Mouse (Mus musculus) left cerebral cortex, postnatal 4 days (tissue): ENCODE measurements around the gene Rpl31. TPM values are rescaled to one million over a fixed set of nuclear protein-coding genes. Genes with fewer than 3 reads are reported as not detected.

Source experiments
- DNase-seq: peaks from one replicate; pipeline ENCODE4 v3.0.0-alpha.2; 2022
- intact Hi-C: fragments of 180-260 bp; cut with DNase I; formaldehyde crosslinking; loops from one replicate; pipeline ENCODE4 v1.15.1; 2025
- total RNA-seq, 2 experiments: library from RNA; stranded (reverse); gene quantifications; 2 replicates each; pipeline ENCODE4 v1.2.3; 2021

Rpl31 gene
- total RNA-seq, 2 experiments from 2014 or later: 682 to 756 TPM

DNA sequence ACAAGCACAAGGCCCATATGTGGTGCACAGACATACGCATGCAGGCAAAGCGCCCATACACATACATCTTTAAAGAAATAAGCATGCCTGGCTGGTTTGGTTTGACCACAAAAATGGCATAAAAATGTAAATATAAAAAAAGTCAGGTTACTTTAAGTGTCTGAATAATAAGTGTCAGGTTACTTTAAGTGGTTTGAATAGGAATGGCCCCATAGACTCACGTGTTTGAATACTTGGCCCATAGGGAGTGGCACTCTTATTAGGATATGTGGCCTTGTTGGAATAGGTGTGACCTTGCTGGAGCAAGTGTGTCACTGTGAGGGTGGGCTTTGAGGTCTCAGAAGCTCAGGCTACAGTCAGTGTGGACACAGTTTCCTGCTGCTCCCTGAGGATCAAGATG, 27.0 kb downstream of the Rpl31 start:
- intact Hi-C loops: loop anchor here (5.0 kb wide), 1 partner anchor 128 kb away; no protein-coding TSS in a partner anchor
- DNase-seq: no peak

DNA sequence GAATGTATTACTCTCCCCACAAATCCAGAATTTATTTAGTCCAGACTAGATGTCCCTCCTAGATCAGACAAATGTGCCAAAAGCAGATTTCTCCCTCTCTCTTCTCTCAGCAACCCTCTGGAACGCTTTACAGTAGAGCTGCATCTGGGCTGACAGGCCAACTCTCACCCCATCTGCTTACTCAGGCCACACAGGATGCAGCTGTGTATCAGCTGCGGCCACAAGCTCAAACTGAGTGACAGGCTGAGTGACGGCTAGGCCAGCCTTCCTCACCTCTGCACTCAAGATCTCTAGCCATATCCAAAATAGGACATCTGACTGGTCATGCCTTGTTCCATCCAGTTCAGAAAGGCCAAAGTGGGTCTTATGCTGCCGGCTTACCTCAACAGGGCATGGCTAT, 28.7 kb downstream of the Rpl31 start:
- DNase-seq: no peak
- intact Hi-C loops: no loop called here

DNA sequence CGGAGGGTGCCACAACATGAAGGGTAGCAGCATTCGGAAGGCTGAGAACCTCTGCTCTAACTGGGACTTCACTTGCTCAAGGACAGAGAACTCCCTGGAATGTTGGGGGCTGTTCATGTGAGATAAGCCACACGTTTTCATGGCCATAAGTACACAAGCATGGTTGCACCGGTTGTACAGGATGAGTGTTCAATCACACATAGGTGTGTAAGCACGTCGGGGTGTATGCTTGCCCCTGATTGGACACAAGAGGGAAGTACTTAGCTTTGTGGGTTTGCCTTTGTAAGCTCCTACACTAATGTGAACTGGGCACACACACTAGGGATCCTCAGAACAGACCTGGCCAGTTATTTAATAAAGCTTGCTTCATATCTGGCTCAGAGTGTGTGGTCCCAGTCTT, 30.6 kb downstream of the Rpl31 start:
- DNase-seq: no peak
- intact Hi-C loops: no loop called here

DNA sequence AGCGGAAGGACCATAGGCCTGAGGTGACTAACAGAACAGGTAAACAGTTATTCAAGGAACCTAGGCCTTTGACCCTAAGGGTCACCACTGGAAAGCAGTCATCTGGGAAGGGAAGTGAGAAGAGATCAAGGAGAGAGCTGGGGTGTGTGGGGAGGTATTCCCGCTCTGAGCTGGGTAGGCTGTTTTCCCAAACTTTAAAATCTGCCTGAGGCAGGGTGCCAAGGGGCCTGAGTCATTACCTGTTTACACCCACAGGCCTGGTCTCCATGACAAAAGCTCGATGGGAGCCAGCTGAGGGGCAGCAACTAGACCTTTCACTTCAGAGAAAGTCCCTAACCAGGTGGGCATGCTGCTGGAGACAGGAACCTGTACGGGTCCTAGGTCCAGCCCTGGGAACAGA, 31.6 kb downstream of the Rpl31 start:
- DNase-seq: no peak
- intact Hi-C loops: no loop called here

DNA sequence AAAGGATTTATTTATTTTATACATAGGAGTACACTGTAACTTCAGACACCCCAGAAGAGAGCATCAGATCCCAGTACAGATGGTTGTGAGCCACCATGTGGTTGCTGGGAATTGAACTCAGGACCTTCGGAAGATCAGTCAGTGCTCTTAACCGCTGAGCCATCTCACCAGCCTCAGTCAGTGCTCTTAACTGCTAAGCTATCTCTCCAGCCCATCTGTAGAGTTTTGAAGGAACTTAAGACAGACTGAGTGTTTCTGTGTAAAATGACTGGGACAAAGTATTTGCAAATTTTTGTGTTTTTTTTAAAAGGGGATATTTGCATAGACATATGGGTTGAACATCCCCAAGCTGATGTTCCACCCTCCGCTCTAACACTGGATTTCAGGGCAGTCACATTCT, 32.5 kb downstream of the Rpl31 start:
- intact Hi-C loops: no loop called here
- no peak for DNase-seq

DNA sequence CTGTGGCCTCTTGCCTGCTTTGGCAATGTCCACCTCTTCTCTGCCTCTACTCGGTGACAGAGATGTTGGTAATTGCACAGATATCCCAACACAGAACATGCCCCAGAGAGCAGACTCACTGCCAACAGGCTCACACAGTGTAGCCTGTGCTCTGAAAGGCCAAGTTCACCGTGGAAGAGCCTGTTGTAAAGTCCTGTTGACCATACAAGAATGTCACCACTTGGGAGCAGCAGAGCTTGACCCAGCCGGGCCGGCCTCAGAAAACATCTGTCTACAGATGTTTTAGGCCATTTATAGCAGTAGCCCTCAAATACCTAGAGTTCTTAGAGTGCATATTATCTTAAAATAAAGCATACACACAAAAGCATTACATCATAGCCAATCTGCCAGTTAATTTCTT, 39.5 kb downstream of the Rpl31 start:
- DNase-seq: no peak
- intact Hi-C loops: no loop called here

DNA sequence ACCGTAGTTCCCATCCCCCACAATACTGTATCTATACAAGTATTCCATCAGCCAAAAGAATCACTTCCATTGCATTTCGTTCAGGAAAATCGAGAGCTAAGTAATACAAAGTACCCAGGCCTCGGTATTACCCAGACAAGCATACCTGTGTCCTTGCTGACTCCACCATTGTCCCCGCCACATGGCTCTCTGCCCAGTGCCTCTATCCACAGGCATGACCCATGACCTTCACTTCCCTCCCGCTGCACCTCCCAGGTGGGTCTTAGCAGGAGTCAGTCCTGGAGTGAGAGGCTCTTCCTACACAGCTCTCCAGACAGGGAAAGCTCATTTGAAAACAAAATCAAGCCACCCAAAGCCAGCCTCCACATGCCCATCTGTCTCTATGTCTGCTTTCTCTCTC, 40.5 kb downstream of the Rpl31 start:
- no peak for DNase-seq
- intact Hi-C loops: no loop called here

DNA sequence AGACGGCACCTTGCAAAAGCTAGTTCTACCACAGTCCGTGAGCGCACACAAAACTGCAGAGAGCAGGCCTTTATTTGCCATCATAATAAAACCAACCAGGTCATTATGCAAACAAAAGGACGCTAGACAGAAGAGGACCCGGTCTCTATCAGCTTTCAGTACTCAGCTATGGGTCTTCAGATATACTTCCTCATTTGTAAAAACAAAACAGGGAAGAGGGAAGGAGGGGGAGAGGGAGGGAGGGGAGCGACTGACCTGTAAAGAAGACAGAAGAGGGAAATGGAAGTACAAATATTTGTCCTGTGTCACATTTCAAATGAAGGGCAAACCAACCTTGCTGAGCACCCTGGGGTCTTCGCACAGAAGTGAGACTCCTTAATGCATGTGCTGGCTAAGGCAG, 41.0 kb downstream of the Rpl31 start:
- DNase-seq: no peak
- intact Hi-C loops: no loop called here

DNA sequence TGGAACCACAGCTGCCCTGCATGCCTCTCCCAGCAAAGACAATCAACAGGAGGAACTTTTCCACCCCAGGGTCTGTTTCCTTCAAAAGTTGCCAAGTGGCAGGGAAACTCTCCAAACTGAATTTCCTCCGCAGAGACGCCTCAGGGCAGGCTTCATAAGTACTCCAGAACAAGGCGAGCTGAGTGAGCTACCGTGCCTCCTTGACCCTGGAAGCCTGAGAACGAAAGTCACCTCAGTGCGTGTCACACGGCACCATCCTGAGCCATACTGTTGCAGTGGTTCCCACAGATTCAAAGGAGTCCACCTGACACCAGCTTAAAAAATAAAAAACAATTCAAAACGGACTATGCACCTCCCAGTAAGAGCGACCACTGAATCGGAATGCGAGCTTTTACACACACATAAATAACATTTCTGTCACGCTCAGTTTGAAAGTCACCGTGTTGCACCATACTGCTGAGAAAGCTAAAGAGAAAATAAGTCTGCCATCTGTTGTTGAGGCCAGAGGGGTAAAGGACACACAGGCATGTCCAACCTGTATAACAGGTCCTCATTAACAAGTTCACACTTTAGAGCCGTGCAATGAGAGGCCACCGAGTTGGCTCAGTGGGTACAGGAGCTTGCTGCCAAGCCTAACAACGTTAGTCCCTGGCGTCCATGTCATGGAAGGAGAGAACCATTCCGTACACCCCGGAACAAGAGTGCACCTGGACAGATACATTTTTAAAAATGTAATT, 42.6 kb downstream of the Rpl31 start:
- no peak for DNase-seq
- intact Hi-C loops: no loop called here

DNA sequence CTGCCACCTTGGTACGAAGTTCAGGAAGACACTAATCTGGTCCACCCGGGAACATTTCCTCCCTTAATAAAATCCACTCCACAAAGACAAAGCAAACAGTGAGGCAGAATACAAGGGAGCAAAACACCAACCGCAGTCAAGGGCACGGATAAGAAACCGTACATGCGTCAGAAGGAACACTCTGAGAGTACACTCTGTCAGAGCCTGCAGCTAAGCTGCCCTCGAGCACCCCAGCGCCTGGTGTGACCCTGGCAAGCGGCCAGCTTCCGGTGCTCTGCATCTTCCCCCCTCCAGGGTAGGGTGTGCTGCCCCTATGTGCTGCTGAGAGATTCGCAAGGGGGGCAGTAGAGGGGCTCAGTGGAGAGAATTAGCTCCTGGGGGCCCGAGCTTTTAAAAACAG, 50.2 kb downstream of the Rpl31 start:
- peak; percentile 52 for DNase-seq
- intact Hi-C loops: no loop called here

DNA sequence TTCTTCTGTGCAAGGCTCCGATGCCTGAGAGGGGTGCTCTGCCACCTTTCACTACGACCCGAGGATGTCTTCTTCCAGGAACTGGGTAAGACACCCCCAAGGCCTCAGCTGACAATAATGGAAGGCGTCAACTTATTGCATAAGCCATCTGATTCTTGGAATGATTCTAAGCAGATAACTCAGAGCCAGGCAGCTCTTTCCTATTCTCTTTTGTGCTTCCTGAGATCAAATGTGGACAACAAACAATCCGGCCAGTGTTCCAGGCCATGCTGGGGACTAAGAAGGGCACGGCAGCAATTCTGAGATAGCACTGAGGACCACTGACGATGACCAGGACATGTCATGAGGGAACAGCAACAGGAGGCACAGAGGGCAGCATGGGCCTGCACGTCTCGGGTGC, 51.2 kb downstream of the Rpl31 start:
- intact Hi-C loops: no loop called here
- no peak for DNase-seq

DNA sequence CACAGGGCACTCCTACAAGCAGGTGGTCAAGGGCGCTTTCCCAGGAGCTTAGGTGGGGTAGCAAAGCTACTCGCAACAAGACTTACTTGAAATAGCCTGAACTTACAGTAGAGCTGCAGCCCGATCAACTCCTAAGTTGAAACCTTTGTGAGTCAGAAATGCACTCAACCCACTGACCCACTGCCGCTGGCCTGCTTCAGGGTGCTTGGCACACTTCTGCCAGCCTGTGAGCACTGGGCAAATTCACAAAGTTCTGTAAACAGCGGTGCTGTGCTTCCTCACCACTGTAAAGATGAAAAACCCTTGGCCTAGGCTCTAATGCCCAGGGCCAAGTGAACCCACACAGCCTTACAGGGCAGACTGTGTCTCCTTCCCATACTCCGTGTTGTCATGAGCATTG, 53.3 kb downstream of the Rpl31 start:
- no peak for DNase-seq
- intact Hi-C loops: no loop called here

Other genes starting within 250 kb of the Rpl31 start
- gene Npas2, start 174.1 kb upstream of the Rpl31 start, total RNA-seq: 10 to 100 TPM; 36.5 to 38.2 TPM
- gene Tbc1d8, start 110.9 kb downstream of the Rpl31 start, total RNA-seq: 10 to 100 TPM; 21.0 to 21.1 TPM
- 10 to 100 TPM; 21.6 to 23.6 TPM for gene Cnot11, start 167.2 kb downstream of the Rpl31 start, total RNA-seq
- gene Rnf149, start 209.6 kb downstream of the Rpl31 start, total RNA-seq: 10 to 100 TPM; 21.1 to 23.4 TPM